Mouse (Mus musculus): ENCODE results near the gene Capg. TPM values are rescaled to one million over a fixed set of nuclear protein-coding genes. Genes with fewer than 3 reads are reported as not detected.
A peak's percentile ranks its signal among the peaks of the same experiment; 100 is the strongest.
"Not testable (repeated sequence)": the region's sequence is repeated elsewhere in the genome, so short reads cannot be mapped to it uniquely, and the experiment has no call there.

The Capg gene
- total RNA-seq, 1 experiment from 2014 or later, result 145 TPM

DNA sequence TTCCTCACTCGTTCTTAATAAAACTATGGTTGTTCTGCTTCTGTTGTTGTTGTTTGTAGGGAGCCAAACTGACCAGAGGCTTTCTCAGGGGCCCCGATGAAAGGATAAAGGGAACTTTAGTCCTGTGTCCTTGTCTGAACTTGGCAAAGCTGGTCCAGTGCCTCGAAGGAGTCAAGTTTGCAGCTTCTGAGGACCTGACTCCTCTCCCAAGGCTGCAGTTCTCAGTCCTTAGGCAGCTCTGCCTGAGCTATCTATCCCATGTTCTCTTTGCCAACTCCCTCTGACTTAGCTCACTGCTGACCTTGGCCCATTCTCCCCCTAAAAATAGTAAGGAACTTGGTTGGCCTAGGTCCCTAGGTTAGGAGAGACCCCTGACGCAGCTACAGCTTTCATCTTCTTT, 17.1 kb upstream of the Capg start:
- no peak for ATAC-seq (ENCODE audit: extremely low read depth, insufficient number of reproducible peaks, low FRiP score, poor library complexity, severe bottlenecking)

DNA sequence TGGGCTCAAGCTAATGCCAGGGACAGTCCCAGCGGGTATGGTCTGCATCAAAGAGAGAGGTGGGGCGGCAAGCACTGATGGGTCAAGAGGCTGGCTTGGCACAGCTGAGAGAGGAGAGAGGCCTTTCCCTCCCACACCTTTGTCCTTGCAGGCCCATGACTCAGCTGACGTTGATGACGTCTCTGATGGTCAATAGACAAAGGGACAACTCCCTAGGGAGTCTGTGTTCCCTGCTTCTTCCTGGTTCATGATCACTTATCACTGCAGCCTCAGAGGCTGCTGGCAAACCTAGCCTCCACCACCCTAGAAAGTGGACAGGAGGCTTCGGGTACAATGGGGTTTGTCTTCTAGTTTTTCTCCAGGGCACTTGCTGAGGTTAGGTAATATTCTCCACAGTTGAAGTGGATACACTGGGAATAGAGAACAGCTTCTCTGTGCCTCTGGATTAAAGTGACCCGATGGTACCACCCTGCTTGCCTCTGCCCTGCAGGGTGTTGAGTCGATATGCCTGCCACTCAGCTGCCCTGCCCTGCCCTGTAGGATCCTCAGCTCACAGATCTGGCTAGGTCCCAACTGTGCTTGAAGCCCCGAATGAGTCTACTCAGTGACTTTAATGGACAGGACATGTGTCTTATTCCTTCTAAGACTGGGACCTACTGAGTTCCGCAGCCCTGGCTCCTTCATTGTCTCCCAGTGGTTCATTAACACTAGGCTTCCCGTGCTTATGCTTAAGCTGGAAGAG, 15.6 kb upstream of the Capg start:
- no peak for ATAC-seq (ENCODE audit: extremely low read depth, insufficient number of reproducible peaks, low FRiP score, poor library complexity, severe bottlenecking)

DNA sequence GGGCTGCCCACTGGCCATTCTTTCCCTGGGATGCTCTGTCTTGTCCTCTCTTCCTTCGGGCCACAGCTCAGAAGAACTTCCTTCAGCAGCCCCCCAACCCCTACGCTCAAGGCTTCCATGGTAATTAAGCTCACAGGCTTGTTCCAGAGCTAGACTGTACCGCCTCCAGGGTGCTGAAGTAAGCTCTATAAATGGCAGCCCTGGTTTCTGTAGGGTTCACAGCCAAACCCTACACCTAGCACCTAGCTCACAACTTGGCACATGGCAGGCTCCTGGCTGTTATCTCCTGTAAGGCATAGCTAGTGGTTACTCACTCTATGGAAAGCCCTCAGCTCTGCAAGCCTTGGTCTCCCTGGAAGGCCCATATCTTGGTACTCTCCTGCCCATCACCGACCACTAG, 11.6 kb upstream of the Capg start:
- ATAC-seq (ENCODE audit: extremely low read depth, insufficient number of reproducible peaks, low FRiP score, poor library complexity, severe bottlenecking), result no peak

DNA sequence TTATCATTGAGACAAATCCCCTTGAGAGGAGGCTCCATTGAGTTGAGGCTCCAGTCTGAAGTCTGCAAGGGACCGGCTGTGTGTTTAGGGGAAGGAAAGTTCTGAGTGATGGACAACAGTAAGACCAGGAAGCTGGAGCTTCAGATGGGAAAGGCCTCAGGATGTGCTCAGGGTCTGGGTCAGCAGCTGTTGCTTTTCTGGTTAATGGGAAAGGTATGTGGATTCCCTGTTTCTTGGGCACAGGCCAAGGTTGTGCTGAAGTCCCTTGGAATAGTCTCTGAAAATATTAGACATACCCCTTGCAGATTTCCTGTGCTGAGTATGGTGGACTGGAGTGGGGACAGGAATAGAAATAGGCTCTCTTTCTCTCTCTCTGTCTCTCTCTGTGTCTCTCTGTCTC, 10.6 kb upstream of the Capg start:
- not testable (repeated sequence) for ATAC-seq (ENCODE audit: extremely low read depth, insufficient number of reproducible peaks, low FRiP score, poor library complexity, severe bottlenecking)

DNA sequence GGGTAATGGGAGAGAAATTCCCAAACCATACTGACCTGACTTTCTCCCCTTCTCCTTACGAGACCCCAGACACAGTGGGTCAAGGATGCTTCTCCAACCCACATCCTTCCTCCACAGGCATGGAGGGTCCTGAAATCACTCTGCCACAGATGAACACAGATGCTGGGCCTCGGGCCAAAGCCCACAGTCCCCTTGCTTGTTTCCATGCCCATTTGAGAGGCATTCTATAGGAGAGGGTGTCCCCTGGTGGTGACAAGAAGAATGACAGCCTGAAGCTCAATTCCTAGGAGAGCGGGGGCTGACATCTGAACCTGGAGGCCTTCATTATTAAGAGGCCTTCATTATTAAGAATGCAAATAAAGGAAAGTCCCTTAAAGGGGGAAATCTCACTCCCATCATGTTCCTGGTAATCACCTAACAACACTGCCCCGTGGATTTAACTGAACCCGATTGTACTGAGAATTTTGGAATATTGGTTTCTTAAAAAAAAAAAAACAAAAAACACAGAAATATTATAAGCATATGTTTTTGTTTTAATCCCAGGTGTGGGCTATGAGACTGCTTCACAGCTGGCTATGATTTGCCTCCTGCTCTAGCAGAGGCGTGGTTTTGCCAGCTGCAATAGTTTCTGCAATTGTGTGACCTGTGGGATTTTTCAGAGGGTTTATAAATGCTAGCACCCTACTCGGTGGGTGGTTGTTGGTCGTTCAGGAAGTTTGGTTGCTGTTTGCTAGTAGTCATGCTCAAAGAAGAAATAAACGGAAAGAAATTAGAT, 10.0 kb upstream of the Capg start:
- peak; percentile 72 for ATAC-seq (ENCODE audit: extremely low read depth, insufficient number of reproducible peaks, low FRiP score, poor library complexity, severe bottlenecking)

DNA sequence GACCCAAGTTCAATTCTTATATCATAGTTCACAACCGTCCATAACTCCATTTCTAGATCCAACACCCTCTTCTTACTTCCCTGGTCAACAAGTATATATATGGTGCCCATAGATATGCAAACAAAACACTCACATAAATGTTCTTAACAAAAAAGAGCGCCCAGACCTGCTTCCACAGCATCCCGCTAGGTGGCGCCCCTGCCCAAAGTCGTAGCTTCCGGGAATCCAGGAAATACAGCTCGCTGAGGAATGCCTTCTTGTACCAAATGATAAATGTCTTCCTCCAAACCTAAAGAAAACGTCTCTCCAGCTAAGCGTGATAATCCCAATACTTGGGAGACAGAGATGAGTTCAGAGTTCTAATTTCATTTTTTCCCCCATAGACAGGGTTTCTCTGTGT, 9.0 kb upstream of the Capg start:
- 0 out of 2 replicates have a peak, but pooled peaks have one; percentile 35 for ATAC-seq (ENCODE audit: extremely low read depth, insufficient number of reproducible peaks, low FRiP score, poor library complexity, severe bottlenecking)

DNA sequence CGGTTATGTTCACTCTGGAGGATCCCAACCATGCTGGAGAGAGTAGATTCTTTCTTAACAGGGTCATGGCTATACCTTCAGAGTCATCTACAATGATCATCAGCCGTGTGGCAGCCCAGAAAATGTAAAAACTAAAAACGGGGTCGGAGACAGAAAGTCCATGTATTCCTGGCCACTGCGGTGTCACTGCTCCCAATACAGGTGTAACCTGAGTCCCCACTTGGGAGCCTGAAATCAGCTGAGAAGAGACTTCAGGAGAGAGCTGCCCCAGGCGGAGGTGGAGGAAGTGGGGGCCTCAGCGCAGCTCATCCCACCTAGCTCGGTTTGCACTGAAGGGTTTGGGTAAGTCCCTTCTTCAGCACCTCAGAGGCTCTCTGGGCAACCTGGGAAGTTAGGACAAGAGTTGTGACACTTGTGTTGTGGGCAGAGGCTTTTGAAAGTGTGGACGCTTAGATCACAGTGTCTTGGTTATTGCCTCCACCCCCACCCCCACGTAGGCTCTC, 6.1 kb upstream of the Capg start:
- ATAC-seq (ENCODE audit: extremely low read depth, insufficient number of reproducible peaks, low FRiP score, poor library complexity, severe bottlenecking), result no peak

DNA sequence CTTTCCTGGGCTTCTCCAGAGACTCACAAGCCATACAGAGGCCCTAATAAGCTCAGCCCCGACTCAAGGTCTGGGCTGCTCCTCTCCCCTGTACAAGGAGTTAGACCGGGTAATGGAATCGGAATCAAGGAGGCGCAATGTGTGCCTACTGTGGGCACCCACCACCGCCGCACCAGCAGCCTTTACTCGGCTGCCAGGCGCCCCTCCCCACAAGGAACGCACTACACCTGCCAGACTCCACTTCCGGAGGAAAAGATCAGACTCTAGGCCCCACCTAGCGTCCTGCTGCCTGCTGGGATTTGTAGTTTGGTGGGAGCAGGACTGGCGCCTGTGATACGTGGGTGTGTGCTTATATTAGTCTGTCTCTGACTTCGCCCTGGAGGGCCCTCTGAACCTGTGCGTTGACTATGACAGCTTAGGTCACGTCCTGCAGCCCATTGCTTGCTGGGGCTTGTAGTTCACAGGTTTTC, 5.6 kb upstream of the Capg start:
- ATAC-seq (ENCODE audit: extremely low read depth, insufficient number of reproducible peaks, low FRiP score, poor library complexity, severe bottlenecking), result peak; percentile 88

DNA sequence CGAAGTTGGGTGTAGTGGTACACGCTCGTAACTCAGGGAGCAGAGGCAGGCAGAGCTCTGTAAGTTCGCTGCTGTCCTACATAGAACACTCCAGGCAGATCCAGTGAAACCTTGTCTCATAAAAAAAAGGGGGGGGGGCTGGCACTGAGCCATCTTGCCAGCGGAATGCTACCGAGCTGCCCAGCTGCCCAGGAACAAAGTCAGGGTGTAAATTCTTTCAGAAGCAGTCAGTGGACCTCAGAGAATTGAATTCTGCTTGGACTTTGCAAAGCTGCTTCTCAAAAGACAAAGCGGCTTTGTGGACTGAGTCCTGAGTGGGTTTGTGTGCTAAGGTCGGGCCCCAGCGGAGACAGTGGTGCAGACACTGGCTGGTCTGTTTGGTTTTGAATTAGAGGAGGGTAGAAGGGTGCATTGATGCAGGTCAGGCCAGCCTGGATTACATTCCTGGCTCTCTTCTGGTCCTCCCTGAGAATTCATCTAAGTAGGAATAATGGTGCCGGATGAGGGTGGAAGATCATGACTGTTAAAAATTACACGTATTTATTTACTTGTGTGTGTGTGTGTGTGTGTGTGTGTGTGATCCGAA, 833 bp upstream of the Capg start:
- ATAC-seq (ENCODE audit: extremely low read depth, insufficient number of reproducible peaks, low FRiP score, poor library complexity, severe bottlenecking), result no peak

DNA sequence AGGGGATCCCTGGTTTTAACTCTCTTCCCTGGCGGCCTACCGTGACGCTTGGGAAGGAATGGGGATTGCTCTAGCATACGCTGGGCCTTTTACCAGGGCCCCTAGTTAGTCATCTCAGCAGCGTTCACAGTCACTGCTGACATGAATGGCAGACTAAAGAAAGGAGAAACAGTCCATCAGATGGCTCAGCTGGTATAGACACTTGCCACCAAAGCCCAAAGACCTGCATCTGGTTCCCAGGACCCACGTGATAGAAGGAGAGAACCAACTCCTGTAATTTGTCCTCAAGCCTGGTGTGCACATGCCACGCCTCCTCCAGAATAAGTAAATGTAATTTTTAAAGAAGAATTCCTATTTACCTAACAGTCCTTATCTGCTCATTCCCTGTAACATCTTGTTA, 1.2 kb downstream of the Capg start:
- ATAC-seq (ENCODE audit: extremely low read depth, insufficient number of reproducible peaks, low FRiP score, poor library complexity, severe bottlenecking), result no peak

DNA sequence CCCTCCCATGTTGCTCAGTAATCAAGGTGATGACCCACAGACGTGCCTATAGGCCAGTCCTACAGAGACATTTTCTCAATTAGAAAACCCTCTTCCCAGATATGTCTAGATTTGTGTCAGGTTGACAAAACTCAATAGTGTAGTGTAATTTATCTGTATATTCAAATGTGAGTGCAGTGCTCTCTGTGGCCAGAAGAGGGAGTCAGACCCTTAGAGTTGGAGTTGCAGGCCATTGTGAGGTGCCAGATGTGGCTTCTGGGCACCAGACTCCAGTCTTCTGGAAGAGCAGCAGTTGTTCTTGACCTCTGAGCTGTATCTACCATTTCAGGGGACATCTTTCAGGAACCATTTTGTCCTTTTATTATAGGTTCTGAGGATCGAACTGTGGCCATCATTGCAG, 2.9 kb downstream of the Capg start:
- ATAC-seq (ENCODE audit: extremely low read depth, insufficient number of reproducible peaks, low FRiP score, poor library complexity, severe bottlenecking), result no peak

DNA sequence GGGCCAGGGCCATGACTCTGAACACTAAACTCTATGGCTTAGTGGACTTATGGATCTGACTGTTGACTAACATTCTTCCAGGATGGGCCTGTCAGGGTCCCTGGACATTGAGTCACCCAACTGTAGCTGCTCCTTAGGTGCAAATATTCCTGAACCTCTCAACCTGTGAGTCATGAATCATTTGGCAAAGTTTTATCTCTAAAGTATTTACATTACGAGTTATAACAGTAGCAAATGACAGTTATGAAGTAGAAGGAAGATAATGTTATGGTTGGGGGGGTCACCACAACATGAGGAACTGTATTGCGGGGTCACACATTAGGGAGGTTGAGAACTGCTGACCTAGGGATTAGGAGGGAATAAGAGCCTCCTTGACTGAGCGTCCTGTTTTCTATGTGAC, 3.7 kb downstream of the Capg start:
- no peak for ATAC-seq (ENCODE audit: extremely low read depth, insufficient number of reproducible peaks, low FRiP score, poor library complexity, severe bottlenecking)

DNA sequence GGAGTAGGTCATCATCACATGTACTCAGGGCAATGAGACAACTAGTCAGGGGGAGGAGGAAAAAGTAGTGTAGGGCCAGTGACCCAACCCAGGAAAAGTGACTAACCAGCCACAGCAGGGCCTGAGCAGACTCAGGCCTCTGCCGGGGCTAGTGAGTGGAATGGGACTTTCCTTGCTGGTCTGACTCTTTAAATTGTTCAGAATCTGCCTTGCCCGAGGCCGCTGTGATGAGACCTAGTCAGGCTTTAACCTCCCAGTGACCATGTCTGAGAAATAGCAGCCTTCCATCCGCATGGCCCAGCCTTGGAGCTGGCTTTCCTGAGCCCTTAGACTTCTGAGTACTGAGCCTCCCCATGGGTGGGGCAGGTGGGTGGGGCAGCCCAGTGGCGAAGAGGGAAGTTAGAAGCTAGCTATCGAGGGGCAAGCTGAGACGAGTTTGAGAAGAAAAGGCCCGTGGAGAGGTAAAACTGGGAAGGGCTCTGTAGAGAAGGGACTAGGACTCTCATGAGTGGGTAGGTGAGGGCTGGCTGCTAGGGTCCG, 4.9 kb downstream of the Capg start:
- ATAC-seq (ENCODE audit: extremely low read depth, insufficient number of reproducible peaks, low FRiP score, poor library complexity, severe bottlenecking), result peak; percentile 35

DNA sequence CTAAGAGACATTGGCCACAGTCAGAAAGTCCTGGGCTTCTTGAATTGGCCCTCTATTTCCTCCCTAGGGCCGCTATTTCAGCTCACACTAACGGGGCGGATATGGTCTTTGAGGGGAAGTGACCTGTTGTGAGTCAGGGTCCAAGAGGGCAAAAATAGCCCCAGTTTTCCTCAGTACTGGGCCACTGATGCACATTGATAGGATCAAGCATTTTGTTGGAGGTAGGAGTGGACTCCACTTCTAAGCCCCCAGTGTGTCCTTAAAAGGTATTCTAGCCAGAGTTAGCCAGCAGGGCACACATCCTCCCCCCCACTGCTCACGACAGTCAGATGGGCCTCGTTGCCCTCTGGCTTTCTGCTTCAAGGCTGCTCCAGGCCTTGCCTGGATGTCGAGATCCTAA, 5.8 kb downstream of the Capg start:
- no peak for ATAC-seq (ENCODE audit: extremely low read depth, insufficient number of reproducible peaks, low FRiP score, poor library complexity, severe bottlenecking)

DNA sequence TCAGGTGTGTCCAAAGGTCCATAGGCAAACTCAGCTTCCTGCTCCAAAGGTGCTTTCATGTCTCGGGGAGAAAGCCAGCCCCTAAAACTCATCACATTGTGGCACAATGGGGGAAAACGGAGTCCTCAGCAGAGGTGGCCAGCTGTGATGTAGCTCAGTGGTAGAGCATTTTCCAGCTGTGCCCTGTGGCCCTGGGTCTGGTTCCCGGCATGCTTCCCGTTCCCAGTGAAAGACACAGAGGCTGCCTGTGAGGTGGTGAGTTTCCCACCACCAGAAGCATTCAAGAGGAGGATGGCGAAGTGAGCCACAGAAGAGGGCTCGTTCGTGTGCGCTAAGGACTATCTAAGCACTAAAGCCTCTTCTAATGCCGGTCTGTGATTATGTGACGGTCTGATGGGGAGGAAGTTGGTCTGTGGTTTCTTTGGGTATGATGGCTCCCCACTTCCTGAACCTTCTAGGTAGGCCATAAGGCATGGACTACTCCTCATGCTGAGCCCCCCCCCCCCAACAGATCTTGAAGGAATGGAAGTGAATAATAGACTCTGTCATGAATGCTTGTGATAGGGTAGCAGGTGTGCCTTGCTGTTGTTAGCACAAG, 6.4 kb downstream of the Capg start:
- ATAC-seq (ENCODE audit: extremely low read depth, insufficient number of reproducible peaks, low FRiP score, poor library complexity, severe bottlenecking), result peak; percentile 48; the same call in 1 of the 2 replicates

DNA sequence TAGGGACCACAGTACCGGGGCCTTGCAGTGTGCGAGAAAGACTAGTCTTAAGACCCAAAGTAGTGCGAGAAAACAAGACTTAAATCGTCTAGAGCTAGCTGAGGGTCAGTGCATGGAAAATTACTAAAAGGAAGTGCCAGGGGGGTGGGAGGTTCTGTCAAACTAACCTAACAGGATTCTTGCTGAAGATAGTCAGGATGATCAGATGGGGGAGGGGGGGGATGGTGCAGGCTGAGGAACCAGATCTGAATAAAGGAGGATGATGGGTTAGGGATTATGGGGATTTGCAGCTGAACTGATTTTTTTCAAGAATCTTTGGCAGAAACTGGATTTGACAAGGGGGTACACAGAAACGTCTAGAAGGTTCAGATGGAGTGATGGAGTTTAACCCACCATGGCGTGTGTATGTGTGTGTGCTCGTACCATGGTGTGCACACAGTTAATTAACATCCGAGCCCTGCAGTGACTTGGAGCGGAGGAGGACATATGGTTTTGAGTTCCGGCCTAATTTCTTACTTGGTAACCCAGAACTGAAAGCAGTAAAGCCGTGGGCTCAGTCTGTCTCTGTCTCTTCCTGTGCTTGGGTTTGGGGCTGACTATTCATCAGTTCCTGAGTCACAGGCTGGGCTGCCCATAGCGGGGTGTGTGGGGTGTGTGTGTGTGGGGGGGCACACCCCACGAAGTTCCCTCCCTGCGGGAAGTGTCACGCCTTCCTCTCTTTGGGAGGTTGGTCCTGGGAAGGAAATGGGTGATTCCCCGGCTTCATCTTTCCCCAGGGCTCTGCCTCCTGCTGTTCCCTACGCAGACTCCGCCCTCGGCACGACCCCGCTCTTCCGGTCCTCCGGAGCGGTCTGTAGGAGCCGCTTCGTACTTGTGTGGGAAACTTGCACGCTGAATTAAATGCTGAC, 8.2 kb downstream of the Capg start:
- ATAC-seq (ENCODE audit: extremely low read depth, insufficient number of reproducible peaks, low FRiP score, poor library complexity, severe bottlenecking), result peak; percentile 45

DNA sequence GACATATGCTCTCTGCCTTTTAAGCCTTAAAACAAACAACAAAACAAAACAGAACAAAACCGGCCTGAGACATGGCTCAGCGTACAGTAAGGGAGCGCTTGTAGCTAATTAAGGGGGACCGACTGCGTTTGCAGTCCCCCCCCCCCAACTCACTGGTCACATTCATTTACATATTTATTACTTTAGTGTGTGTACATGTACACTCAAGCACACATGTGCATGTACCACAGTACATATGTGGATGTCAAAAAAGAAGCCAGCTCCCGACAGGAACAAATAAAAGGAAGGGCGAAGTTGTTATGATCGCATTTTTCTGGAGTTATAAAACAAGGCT, 8.9 kb downstream of the Capg start:
- no peak for ATAC-seq (ENCODE audit: extremely low read depth, insufficient number of reproducible peaks, low FRiP score, poor library complexity, severe bottlenecking)

DNA sequence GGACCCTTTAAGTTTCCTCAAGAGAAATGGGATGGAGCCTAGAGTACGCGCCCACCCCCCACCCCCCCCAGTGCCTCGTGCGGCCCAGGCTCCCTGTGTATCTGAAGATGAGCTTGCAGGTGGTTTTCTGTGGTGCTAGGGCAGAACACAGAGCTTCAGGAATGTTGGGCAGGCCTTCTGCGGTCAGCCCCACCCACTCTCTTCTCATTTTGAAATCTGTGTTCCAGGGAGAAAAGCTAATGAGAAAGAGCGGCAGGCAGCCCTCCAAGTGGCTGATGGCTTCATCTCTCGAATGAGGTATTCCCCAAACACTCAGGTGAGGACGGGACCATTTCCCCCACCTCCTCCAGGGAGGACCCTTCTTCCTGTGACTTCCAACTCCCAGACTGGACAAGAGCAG, 16.6 kb downstream of the Capg start:
- no peak for ATAC-seq (ENCODE audit: extremely low read depth, insufficient number of reproducible peaks, low FRiP score, poor library complexity, severe bottlenecking)
